Mouse (Mus musculus) spleen, adult 2 months (tissue): ENCODE data around the gene Exoc4.

Experiments used
- CTCF ChIP-seq: fragments of 200-500 bp; IDR thresholded peaks from 2 replicates; pipeline ENCODE4 v1.5.1; 2011; ENCODE audit warnings: mild to moderate bottlenecking, inconsistent platforms; ENCODE audit not compliant: insufficient read depth, insufficient read length, insufficient replicate concordance; ENCODE audit errors: extremely low read depth
- POLR2A ChIP-seq: fragments of 200-500 bp; IDR thresholded peaks from 2 replicates; pipeline ENCODE4 v1.6.1; 2011; ENCODE audit warnings: low read depth, low read length, inconsistent platforms

DNA sequence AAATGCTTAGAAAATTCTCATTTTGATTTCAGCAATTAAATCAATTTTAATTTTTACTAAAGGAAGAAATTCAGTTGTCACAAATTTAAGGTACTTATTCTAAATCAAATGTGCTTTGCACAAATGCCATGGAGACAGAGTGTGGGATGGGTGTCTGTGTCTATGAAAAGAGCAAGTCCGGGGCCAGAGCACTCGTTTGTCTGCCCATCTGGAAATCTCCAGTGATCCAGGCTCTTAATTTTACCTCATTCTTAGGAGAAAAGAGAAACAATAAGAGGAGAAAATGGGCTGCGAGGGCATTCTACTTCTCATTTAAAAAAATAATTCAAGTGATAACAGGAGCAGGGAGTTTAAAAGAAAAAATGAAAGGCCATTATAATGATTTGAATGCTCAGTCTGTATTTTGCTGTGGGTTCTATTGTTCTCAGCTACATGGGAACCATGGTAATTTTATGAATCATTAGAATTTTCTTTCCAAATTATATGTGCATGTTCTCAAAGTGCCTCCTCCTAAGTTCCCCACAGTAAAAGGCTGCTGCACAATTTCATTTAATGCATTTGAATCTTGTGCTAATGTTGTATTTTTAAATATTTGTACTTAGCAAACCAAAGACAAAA is 554.7 kb downstream of the Exoc4 start:
- TF ChIP-seq CTCF (no peak), POLR2A (no peak)
